Mouse (Mus musculus): ENCODE results near the gene Ldlrap1. TPM values are rescaled to one million over a fixed set of nuclear protein-coding genes. Genes with fewer than 3 reads are reported as not detected.

Gene Ldlrap1
- total RNA-seq, 2 experiments from 2014 or later = 2.4 to 3.4 TPM

- DNase-seq (ENCODE audit: extremely low spot score in 1 of 2, low spot score in 2 of 2) = no peak
- intact Hi-C loops (cut with DNase I) = no loop called here
Measured at GRCm38 (mm10) chr4:134784701-134785100, 16.9 kb upstream of the Ldlrap1 start.

DNA sequence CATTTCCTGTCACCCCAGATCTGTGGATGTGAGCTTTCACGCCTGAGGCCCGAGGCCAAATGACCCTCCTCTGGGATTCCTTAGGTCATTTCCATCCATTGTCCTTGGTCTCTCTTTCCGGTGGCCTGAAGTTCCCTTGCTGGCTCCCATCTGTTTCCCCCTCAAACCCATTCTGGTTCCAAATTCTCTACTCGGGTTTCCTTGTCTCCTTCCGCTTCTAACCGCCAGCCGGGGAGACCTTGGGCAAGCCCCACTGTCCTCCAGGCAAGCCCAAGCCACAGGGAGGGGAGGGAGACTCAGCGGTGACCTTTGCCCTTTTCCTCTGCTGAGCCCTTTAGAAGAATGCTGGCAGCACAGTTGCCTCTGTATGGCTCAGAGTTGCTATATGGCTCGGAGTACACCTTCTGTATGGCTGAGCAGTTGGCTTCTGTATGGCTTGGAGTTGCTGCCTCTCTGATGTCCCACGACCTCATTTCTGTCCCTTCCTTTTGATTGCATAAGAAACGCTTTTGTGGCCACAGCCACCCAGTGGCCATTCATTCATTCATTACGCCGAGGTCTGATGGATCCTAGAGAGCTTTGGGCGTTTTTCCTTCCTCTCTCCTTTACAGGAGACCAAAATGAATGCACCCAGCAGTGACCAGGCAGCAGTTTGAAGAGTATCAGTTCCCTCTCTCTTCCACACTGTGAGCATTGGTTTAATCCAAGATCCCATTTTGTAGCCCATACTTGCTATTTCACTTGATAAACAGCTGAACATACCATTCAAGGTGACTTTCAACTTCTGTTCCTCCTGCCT lies 11.5 kb upstream of the Ldlrap1 start:
- peak in 1 of 2 experiments; percentile 72 for DNase-seq (ENCODE audit: extremely low spot score in 1 of 2, low spot score in 2 of 2)
- intact Hi-C loops (cut with DNase I) = no loop called here

DNA sequence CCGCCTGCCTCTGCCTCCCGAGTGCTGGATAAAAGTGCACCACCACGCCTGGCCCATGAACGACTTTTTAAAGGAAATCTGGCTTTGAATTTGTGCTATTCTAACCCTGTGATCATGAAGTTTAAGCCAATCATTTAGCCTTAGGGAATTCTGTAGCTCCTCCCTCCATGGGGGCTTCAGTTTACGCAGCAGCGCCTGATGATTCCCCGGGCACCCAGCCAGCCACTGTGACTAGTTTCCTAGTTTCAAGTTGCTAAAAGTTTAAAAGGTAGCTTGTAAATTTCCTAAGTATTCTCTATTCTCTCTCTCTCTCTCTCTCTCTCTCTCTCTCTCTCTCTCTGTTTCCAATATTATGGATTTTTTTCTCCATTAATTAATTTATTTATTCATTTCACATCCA lies 8.4 kb upstream of the Ldlrap1 start:
- DNase-seq (ENCODE audit: extremely low spot score in 1 of 2, low spot score in 2 of 2) = no peak
- intact Hi-C loops (cut with DNase I) = no loop called here

DNA sequence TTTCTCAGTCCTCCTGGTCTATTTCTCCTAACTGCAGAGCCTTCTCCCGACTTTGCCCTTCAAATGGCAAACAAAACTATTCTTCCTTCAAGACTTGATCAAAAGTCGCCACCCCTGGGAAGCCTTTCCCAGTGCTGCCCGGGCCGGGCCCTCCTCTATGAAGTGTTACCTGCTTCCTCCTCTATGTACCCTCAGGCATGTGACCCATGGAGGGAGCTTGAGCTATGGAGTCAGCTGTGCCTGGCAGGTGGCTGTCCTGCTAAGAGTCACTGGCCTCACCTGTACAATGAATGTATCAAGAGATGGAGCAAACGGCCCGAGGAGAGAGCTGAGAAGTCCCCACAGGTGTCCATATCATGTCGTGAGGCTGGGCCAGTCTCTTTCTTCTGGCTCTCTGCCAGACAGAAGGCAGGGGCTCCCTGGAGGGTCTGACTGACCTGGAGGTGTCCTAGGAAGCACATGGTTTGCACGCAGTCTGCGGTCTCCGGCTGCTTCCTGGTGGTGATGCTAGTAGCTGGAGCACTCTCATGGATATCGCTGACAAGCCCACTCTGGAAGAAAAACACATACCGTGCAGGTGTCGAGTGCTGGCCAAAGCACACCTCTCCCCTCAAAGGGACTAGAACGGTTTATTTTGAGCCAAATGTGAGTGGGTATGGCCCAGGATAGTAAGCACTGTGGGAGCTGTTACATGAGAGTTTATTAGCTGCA lies 7.6 kb upstream of the Ldlrap1 start:
- intact Hi-C loops (cut with DNase I) = no loop called here
- DNase-seq (ENCODE audit: extremely low spot score in 1 of 2, low spot score in 2 of 2) = no peak

GRCm38 (mm10) chr4:134774126-134774525 lies 6.3 kb upstream of the Ldlrap1 start:
- no peak for DNase-seq (ENCODE audit: extremely low spot score in 1 of 2, low spot score in 2 of 2)
- intact Hi-C loops (cut with DNase I) = no loop called here

DNA sequence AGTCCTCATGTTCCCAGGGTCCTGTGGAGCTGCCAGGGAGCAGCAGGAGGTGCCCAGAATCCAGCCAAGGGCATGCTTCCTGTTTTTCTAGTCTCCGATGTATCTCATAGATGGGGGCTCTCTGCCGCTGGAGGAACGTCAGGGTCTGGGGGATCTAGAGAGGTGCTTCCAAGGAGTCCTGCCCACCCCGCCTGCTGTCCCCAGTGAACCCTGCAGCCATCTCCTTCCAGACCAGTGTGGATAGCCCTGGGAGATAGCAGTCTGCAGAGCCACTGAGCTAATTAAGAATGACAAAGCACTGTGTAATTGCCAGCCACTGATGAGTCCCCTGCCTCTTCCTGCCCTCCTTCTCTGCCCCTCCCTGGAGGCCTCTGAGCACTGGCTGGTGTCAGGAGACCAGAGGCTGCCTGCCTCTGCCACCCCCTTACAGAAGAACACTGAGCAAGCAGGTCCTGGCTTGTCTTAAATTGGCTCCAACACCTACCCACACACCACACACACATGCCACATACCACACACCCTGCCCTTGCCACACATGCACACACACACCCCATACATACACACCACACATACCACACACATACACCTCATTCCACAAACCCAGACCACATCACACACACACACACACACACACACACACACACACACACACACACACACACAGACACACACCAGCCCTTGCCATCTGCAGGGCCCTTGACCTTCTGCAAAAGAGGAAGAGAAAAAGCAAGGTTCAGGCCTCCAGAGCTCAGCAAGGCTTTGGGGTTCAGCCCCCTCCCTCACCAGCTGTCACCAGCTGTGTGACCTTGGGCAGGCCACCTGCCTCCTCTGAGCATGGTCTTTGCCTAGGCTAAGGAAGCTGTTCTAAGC lies 5.2 kb upstream of the Ldlrap1 start:
- intact Hi-C loops (cut with DNase I) = no loop called here
- DNase-seq (ENCODE audit: extremely low spot score in 1 of 2, low spot score in 2 of 2) = no peak

DNA sequence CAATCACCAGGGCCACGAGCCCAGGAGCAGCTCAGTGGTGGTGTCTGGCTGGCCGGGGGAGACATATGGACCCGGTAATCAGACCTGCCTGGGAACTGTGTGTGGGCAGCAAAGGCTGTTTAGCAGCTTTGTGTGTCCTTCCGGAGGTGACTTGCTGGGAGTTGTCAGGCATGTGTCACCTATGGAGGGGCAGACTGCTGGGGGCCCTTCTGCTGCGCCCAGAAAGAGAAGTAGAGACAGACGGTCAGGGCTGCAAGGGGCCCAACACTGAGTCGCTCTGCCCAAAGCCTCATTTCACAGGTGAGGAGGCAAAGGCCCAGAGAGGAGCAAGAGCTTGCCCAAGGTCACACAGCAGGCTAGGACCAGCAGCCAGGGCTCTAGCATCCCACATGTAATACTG lies 2.1 kb upstream of the Ldlrap1 start:
- no peak for DNase-seq (ENCODE audit: extremely low spot score in 1 of 2, low spot score in 2 of 2)
- intact Hi-C loops (cut with DNase I) = no loop called here

DNA sequence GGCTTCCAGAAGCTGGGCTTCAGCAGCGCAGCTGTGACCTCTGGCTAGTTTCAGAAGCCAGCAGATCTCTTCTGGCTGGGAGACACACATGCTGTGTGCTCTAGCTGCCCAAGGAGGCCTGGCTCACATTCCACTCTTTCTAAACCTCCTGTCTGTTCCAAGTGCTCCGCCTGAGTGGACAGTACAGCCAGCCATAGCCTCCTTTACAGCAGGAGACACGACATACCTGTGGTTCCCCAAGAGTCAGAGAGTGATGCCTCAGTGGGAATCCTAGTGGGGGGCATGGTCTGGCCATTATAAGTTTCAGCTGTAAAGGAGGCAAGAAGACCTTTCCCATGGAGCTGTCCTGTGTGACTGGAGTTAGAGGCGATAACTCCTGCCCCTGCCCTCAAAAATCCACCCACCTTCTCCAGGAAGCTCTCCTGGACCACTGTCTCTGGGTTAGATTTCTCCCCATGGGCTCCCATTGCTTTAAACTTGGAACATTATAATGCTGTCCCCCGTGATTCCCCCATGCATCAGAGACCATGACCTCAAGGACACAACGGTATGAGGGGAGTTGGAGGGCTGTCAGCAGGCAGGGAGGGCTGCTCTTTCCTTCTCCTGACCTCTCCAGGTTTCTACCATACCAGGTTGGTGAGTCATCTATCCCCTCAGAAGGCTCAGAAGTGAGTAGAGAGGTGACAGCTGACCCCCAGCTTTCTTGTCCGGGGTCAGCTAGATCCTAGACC lies 1.4 kb upstream of the Ldlrap1 start:
- intact Hi-C loops (cut with DNase I) = no loop called here
- DNase-seq (ENCODE audit: extremely low spot score in 1 of 2, low spot score in 2 of 2) = no peak

GRCm38 (mm10) chr4:134768226-134768888 lies 533 bp upstream of the Ldlrap1 start:
- no peak for DNase-seq (ENCODE audit: extremely low spot score in 1 of 2, low spot score in 2 of 2)
- intact Hi-C loops (cut with DNase I) = no loop called here

DNA sequence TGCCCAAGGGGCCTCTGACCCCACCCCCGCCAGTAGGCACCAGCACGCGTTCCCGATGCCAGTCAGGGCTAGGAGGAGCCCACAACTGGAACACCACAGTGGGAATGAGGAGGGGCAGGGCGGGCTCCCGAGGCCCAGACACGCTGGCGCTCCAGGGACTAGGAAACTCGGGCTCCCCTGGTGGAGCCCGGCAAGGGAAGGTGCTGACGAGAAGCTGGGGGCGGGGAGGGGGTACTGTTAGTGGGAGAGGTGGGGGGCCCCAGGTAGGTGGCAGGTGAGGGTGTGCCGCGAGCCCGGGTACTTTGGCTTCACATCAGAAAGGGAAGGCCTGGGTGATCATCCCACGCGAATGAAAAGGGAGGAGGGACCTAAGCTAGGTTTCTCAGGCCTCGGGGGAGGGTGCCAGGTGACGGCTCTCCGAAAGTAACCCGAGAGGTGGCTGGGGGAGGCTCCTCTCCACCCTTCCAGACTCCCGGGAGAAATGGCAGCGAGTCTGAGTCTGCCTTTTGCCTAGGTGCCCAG lies 859 bp downstream of the Ldlrap1 start:
- peak in 1 of 2 experiments; percentile 65 for DNase-seq (ENCODE audit: extremely low spot score in 1 of 2, low spot score in 2 of 2)
- intact Hi-C loops (cut with DNase I) = no loop called here

- DNase-seq (ENCODE audit: extremely low spot score in 1 of 2, low spot score in 2 of 2) = no peak
- intact Hi-C loops (cut with DNase I) = no loop called here
Measured at GRCm38 (mm10) chr4:134766277-134766676, 1.5 kb downstream of the Ldlrap1 start.

DNA sequence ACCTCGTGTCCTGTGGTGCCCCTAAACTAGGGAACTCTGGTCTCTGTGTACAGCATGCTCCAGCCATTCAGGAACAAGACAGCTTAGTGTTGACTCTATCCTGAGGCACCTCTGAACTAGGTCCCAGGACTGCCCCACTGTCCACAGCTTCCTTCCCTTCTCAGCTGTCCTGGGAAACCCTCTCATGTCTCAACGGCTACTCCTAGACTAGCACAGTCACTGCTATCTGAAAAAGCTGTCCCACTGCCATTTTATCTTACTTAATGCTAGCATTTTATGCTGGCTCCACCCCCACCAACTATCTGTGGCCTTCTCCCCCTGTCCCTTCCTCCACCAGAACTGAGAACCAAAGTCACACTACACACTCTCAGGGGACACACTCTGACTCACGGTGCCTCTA lies 3.5 kb downstream of the Ldlrap1 start:
- no peak for DNase-seq (ENCODE audit: extremely low spot score in 1 of 2, low spot score in 2 of 2)
- intact Hi-C loops (cut with DNase I) = no loop called here

GRCm38 (mm10) chr4:134762360-134762759 lies 5.5 kb downstream of the Ldlrap1 start:
- peak in 1 of 2 experiments; percentile 56 for DNase-seq (ENCODE audit: extremely low spot score in 1 of 2, low spot score in 2 of 2)
- intact Hi-C loops (cut with DNase I) = no loop called here

DNA sequence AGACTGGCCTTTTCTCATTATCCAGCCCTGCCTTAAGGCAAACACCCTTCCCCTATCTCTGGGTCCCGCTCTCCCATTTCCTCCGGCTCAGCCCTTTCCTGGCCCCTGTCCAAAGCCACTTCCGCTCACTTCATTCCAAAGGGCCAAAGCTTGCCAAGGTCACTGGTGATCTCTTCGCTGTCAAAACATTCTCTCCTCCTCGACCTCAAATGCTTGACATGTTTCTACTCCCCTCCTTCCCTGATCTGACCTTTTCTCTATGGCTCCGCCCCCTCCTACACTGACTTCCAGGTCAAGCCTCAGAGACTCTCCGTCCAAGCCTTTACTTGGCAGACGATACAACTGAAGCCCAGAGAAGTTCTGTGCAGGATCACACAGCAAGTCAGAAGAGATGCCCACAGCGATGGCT lies 7.0 kb downstream of the Ldlrap1 start:
- intact Hi-C loops (cut with DNase I) = no loop called here
- peak in 1 of 2 experiments; percentile 88 for DNase-seq (ENCODE audit: extremely low spot score in 1 of 2, low spot score in 2 of 2)

DNA sequence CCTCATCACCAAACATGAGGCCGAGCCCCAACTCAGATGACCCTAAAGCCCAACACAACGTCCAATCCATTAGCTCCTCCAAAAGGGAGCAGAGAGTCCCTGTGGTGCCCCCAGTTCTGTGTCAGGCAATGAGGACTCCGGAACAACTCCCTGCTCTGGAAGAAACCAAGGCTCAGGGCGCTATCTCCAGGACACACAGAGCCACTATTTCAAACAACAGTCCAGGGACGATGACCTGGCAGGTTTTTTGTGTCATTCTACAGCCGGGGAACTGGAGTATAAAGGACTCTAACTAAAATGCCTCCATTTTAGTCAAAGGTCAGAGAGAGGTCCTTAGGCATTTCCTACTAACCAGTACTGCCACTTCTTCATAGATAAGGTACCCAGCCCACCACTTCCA lies 7.5 kb downstream of the Ldlrap1 start:
- no peak for DNase-seq (ENCODE audit: extremely low spot score in 1 of 2, low spot score in 2 of 2)
- intact Hi-C loops (cut with DNase I) = no loop called here

GRCm38 (mm10) chr4:134759564-134759963 lies 8.3 kb downstream of the Ldlrap1 start:
- intact Hi-C loops (cut with DNase I) = no loop called here
- no peak for DNase-seq (ENCODE audit: extremely low spot score in 1 of 2, low spot score in 2 of 2)

DNA sequence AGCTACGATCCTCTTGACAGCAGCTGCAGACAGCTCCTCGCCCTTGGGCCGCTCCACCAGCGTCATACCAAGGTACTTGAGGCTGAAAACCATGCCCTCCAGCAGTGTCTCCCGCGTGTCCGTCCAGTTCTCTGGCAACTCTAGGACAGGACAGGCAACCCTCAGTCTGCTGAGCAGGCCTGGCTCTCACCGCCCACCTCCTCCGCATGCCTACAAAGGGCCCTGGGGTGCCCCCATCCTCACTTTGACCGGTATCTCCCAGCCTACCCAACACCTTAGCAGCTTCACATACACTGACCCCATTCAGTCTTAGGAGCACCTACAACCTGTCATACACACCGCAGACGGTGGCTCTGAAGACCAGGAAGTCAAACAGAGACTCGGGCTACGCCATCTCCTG lies 8.9 kb downstream of the Ldlrap1 start:
- DNase-seq (ENCODE audit: extremely low spot score in 1 of 2, low spot score in 2 of 2) = no peak
- intact Hi-C loops (cut with DNase I) = no loop called here

- DNase-seq (ENCODE audit: extremely low spot score in 1 of 2, low spot score in 2 of 2) = no peak
- intact Hi-C loops (cut with DNase I) = no loop called here
Measured at GRCm38 (mm10) chr4:134758367-134758766, 9.5 kb downstream of the Ldlrap1 start.
